Mouse (Mus musculus) cerebellum, postnatal 10 days (tissue): ENCODE results near the gene Slc39a11.

ENCODE experiments used
- DNase-seq, 2 experiments: peaks; one replicate each; pipeline ENCODE4 v3.0.0; 2021; ENCODE audit warnings: mixed read lengths in 2 of 2

Gene Slc39a11

GRCm38 (mm10) chr11:113391664-113392063, 258.2 kb downstream of the Slc39a11 start:
- no peak for DNase-seq

- peak; percentile 43 to 51 for DNase-seq
These were observed 260.2 kb downstream of the Slc39a11 start for GRCm38 (mm10) chr11:113389637-113390036.

- DNase-seq: no peak
These were observed 267.0 kb downstream of the Slc39a11 start for GRCm38 (mm10) chr11:113382674-113383571.

- no peak for DNase-seq
These were observed 268.3 kb downstream of the Slc39a11 start for GRCm38 (mm10) chr11:113381550-113381949.

- DNase-seq: no peak
These were observed 271.0 kb downstream of the Slc39a11 start for GRCm38 (mm10) chr11:113378867-113379266.

- peak in 1 of 2 experiments; percentile 42 for DNase-seq
These were observed 273.8 kb downstream of the Slc39a11 start for GRCm38 (mm10) chr11:113376066-113376465.

- DNase-seq: peak; percentile 52 to 60
These were observed 276.0 kb downstream of the Slc39a11 start for GRCm38 (mm10) chr11:113373926-113374325.

GRCm38 (mm10) chr11:113373331-113373730, 276.5 kb downstream of the Slc39a11 start:
- DNase-seq: peak; percentile 90 to 94

- DNase-seq: peak; percentile 59 to 60
These were observed 281.8 kb downstream of the Slc39a11 start for GRCm38 (mm10) chr11:113368046-113368445.

- DNase-seq: no peak
These were observed 283.4 kb downstream of the Slc39a11 start for GRCm38 (mm10) chr11:113366257-113367030.

- DNase-seq: peak; percentile 41 to 45
These were observed 286.1 kb downstream of the Slc39a11 start for GRCm38 (mm10) chr11:113363739-113364138.

GRCm38 (mm10) chr11:113362617-113363016, 287.3 kb downstream of the Slc39a11 start:
- no peak for DNase-seq

- peak; percentile 49 to 60 for DNase-seq
These were observed 289.6 kb downstream of the Slc39a11 start for GRCm38 (mm10) chr11:113360049-113360835.

GRCm38 (mm10) chr11:113355932-113356331, 293.9 kb downstream of the Slc39a11 start:
- DNase-seq: no peak

GRCm38 (mm10) chr11:113352085-113352815, 297.6 kb downstream of the Slc39a11 start:
- no peak for DNase-seq

- no peak for DNase-seq
These were observed 299.3 kb downstream of the Slc39a11 start for GRCm38 (mm10) chr11:113350583-113350982.

GRCm38 (mm10) chr11:113346895-113347514, 302.9 kb downstream of the Slc39a11 start:
- no peak for DNase-seq

- no peak for DNase-seq
These were observed 310.1 kb downstream of the Slc39a11 start for GRCm38 (mm10) chr11:113339770-113340169.

GRCm38 (mm10) chr11:113338581-113338980, 311.3 kb downstream of the Slc39a11 start:
- DNase-seq: no peak

GRCm38 (mm10) chr11:113335706-113336105, 314.2 kb downstream of the Slc39a11 start:
- no peak for DNase-seq

GRCm38 (mm10) chr11:113334444-113334881, 315.4 kb downstream of the Slc39a11 start:
- DNase-seq: peak in 1 of 2 experiments; percentile 32
